Mouse (Mus musculus): ENCODE measurements around the gene 4922502D21Rik. TPM values are rescaled to one million over a fixed set of nuclear protein-coding genes. Genes with fewer than 3 reads are reported as not detected.

The 4922502D21Rik gene
- polyA plus RNA-seq, 1 experiment = not detected

DNA sequence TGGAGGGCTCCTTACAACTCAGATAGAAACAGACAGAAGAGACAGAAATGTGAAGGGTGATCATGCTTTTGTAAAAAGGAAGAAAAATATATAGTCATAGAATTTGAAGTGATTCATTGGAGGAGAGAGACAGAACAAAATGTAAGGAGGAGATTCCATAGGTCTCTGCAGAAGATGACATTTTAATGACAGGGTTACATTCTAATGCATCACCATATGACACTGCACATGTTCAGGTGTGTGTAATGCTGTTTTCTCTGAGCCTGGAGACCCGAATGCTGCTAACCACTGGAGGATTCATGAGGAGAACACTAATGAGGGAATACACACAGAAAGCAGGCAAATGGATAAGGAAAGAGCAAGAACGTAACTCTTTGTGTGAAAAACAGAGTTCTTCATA is 57.1 kb downstream of the 4922502D21Rik start:
- H3K4me1 ChIP-seq (ENCODE audit: control insufficient read depth, insufficient read depth, insufficient read length, low read length) = no peaks in the 10 kb centered on the region
- H3K27ac ChIP-seq (replicated peaks; ENCODE audit: low read depth, low read length) = no peak overlapping the region
- H3K4me3 ChIP-seq (ENCODE audit: insufficient read depth, low read depth, low read length) = no peak overlapping the region

GRCm38 (mm10) chr6:129273662-129274061 is 57.9 kb downstream of the 4922502D21Rik start:
- Histone ChIP-seq H3K4me3 (ENCODE audit: insufficient read depth, low read depth, low read length) (no peak overlapping the region), H3K27ac (replicated peaks; ENCODE audit: low read depth, low read length) (no peak overlapping the region), H3K4me1 (ENCODE audit: control insufficient read depth, insufficient read depth, insufficient read length, low read length) (no peaks in the 10 kb centered on the region)

Other genes starting within 250 kb of the 4922502D21Rik start
- gene Clec2e, start 230.9 kb downstream of the 4922502D21Rik start, polyA plus RNA-seq (2012; ENCODE audit: insufficient read depth, insufficient read length, missing spikeins) = not detected in 2 replicates
- 58.5 and 127 TPM in 2 replicates for gene Clec2d, start 151.2 kb downstream of the 4922502D21Rik start, polyA plus RNA-seq (2012; ENCODE audit: insufficient read depth, insufficient read length, missing spikeins)
- gene Cd69, start 56.4 kb downstream of the 4922502D21Rik start, polyA plus RNA-seq (2012; ENCODE audit: insufficient read depth, insufficient read length, missing spikeins) = not detected in 2 replicates
- 2.7 and 6.3 TPM in 2 replicates for gene Clec12a, start 10.9 kb upstream of the 4922502D21Rik start, polyA plus RNA-seq (2012; ENCODE audit: insufficient read depth, insufficient read length, missing spikeins)
- not detected in 2 replicates for gene Clec12b, start 54.1 kb upstream of the 4922502D21Rik start, polyA plus RNA-seq (2012; ENCODE audit: insufficient read depth, insufficient read length, missing spikeins)
- gene Clec1b, start 65.5 kb upstream of the 4922502D21Rik start, polyA plus RNA-seq (2012; ENCODE audit: insufficient read depth, insufficient read length, missing spikeins) = not detected in 2 replicates
- gene Clec9a, start 77.1 kb upstream of the 4922502D21Rik start, polyA plus RNA-seq (2012; ENCODE audit: insufficient read depth, insufficient read length, missing spikeins) = 0.63 TPM in 1 of 2 replicates, not detected in the other
- gene Clec1a, start 120.2 kb upstream of the 4922502D21Rik start, polyA plus RNA-seq (2012; ENCODE audit: insufficient read depth, insufficient read length, missing spikeins) = 2.1 and 2.5 TPM in 2 replicates
- not detected in 2 replicates for gene Olr1, start 175.4 kb upstream of the 4922502D21Rik start, polyA plus RNA-seq (2012; ENCODE audit: insufficient read depth, insufficient read length, missing spikeins)
- gene Tmem52b, start 180.8 kb upstream of the 4922502D21Rik start, polyA plus RNA-seq (2012; ENCODE audit: insufficient read depth, insufficient read length, missing spikeins) = not detected in 2 replicates
- 111 and 147 TPM in 2 replicates for gene Gabarapl1, start 201.4 kb upstream of the 4922502D21Rik start, polyA plus RNA-seq (2012; ENCODE audit: insufficient read depth, insufficient read length, missing spikeins)
- gene Klre1, start 246.1 kb upstream of the 4922502D21Rik start, polyA plus RNA-seq (2012; ENCODE audit: insufficient read depth, insufficient read length, missing spikeins) = not detected in 2 replicates

Measured in brown adipose tissue, adult 24 weeks (tissue).